Mouse (Mus musculus) CD4-positive, CD25-positive, alpha-beta regulatory T cell, adult 2 months (primary cell): Measurements from ENCODE around the gene Map2k7.
A peak's percentile ranks its signal among the peaks of the same experiment; 100 is the strongest.

ENCODE experiments used
- DNase-seq: peaks from one replicate; pipeline ENCODE4 v3.0.0-alpha.2; 2012; ENCODE audit warnings: low read depth, low spot score

Gene Map2k7

DNA sequence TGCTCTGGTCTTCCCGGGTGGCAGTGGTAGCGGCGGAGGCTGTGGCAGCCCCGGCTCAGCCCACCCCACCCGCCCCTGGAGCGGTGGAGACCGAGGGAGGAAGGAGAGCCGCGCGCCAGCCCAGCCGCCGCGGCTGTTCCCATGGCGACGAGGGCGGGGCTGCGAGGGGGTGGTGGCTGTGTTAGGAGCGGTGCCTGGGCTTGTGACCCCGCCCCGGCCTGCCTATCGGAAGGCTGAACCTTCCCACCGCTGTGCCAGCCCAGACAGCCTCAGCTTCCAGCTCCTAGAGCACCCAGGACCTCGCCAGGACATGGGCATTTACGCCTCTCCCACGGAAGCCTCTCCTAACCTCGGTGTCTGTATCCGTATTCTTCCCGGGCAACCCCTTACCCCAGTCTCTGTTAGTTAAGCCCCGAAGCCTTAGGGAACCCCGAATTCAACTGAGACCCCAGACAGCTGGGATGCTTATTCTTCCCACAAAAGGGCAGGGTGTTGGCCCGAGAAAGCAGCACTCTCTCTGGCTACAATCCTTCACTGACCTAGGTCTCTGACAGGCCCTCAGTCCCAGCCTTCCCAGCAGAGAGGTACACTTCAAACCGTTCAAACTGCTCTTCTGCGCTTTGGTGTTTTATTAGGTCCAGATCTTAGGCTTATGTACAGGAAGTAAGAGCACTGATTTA lies 20.7 kb downstream of the Map2k7 start, which contains the start of gene Ctxn1:
TSS of gene Ctxn1 (minus strand) at position 150 of the 680 bp plus-strand sequence.
- DNase-seq: peak; percentile 95

DNA sequence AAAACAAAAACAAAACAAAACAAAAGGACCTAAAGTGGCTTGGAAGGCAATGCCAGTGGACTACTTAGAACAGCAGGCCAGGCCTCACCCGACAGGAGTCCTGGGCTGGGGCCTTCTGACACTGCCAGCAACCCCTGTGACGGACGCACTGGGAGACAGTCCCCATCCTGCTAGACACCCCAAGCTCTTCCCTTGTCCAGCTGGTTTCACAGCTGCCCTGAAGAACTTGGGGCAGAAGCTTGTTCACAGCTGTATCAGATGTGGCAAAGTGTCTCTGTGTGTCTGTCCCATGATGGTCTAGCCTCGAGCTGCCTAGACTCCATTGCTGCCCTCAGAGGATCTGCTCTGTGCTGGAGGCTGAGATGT lies 21.2 kb downstream of the Map2k7 start:
- DNase-seq: no peak

DNA sequence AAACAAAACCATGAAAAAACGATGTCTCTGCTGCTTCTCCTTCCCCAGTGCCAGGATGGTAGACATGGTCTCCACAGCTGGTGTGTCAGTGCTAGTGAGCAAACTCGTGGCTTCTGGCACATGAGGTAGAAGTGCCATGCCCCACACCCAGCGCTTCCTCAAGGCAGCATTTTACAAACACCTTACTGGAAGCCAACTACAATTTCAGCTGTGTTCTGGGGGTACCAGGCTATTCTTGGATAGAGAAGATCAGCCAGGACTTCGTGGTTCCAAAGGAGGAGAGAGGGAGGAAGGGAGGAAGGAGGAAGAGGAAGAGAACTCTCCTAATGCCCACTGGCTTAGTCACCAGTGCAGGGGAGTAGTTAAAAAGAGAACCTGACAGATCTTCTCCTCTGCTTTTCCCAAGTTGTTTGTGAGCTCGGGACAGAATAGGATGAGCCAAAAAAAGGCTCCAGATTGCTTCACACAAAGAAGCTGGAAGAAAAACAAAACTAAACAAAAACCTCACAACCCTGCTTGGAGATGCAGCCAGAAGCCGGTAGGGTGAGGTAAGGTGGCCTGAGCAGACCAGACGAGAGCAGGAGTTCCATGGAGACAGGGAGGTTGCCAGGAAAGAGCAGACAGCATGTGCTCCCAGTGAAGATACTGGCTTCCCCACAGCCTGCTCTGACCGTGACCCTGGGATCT lies 24.7 kb downstream of the Map2k7 start:
- no peak for DNase-seq

DNA sequence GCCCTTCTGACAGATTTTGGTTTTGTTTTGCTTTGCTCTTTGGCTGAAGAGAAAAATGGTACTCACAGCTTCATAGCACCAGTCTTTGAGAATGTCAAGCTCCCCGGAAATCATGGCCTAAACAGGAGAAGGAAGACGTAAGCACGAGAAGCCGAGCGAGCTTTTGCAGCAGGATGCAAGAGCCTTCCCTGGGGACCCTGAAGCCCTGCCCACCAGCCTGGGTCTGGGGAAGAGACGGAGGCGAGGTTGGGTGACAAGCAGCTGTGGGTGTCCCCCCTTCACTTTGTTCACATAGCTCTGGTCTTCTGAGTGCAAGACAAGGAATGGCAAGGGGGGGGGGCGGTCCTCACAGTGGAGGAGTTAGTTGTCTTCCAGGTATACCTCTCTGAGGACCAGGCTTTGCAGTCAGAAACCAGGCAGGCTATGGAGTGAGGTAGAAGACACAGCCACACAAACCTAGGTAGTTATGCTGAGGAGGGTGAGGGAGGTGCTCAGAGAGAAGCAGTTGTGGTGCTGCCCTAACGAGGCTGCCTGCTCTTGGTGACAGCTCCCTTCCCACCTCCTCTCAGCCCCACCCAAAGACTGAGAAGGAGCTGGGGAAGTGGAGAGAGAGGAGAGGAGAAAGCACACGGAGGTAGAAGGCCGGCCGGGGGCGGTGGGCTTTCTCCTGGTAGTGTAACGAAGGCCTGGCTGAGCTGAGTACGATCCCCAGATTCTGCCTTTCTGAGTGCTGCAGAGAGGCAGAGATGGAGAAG lies 26.8 kb downstream of the Map2k7 start:
- no peak for DNase-seq

DNA sequence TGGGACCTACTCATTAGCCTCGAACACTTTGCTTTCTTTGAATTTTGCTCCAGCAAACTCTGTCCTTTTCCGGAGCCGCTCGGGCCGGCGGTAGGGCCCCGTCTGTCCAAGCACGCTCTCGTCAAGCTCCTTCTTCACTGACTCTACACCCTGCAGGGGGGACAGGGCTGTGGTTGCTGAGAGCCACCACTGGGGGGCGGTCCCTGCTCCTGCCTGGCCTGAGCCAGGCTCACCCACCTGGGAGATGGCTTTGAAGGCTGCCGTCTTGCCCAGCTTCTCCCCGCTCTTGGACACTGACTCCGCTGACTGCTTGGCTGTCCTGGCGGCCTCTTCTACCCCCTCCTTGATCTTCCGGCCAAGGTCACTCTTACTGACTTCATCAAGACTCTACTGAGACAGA lies 29.1 kb downstream of the Map2k7 start:
- DNase-seq: peak; percentile 48

DNA sequence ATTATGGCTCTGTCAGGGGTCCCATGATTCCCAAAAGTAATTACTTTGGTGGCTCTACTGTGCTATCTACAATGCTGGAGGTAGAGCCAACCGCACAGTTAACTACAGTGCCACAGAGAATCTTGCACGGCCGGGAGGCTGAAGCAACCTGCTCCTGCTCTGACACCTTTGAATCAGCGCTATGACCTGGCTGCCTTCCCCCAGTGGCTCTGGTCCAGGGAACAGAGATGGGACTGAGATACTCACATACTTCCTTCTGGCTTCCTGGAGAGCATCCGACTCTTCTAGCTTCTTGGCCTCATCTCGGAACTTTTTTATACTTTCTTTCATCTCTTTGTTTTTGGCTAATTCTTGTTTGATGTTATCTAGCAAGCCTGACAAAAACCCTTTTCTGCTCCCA lies 31.1 kb downstream of the Map2k7 start:
- no peak for DNase-seq

DNA sequence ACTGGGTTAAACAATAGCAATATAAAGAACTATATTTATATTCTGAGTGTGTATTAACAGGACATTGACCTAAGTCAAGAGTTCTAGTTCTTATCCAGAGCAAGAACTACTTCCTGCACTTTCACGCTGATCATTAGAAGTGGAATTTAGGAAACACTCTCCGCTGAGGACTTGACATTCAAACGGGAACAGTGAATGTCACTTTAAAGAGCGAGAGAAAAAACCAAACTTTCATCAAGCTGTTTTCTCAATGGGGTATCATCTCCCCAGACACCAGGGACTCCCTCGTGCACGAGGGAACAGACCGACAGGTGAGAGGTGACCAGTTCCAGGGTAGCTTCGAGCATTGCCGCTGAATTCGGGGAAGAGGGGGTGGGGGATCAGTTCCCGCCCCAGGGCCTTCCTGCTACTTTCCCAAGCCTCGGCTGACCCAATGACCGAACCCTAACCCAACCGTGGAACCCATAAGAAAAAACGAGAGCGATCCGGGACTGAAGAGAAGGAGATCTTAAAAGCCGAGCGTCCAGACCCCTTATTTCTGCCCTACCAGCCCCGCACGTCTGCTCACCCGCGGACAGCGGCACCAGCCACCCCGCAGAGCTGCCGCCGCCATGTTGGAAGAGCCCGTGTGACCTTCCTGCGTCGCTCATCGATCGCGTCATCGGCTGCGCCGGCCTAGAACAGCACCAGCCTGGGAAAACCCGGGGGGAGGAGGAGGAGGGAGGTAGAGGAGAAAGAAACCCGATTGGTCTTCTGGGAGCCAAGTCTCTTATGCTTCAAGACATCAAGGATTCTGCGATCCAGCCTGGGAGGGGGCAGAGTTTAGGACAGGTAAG lies 37.0 kb downstream of the Map2k7 start, which contains the start of gene Timm44:
TSS of gene Timm44 (minus strand) at position 639 of the 836 bp plus-strand sequence.
- DNase-seq: peak; percentile 97

DNA sequence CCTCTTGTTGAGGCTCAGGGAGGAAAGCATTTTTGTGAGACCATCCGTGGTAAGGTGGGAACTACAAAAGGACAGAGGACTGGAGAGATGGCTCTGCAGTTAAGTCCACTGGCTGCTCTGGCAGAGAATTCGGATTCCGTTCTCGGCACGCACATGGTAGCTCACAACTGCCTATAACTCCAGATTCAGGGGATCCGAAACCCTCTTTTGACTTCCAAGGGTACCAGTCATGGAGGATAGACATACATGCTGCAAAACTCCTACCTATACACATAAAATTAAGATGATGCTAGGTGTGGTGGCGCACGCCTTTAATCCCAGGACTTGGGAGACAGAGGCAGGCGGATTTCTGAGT lies 37.5 kb downstream of the Map2k7 start:
- DNase-seq: no peak

DNA sequence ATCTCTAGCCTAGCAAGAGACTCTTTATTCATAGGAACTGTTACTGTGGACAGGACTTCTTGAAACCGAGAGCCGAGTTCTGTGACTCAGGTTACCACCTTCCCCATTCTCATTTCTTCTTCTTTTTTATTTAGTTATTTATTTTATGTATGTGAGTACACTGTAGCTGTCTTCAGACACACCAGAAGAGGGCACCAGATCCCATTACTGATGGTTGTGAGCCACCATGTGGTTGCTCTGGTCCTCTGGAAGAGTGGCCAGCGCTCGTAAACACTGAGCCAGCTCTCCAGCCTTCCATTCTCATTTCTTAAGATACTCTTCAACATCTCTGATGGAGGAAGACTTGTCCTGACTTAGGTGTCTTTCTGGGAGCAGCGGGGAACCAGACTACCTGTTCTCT lies 54.2 kb downstream of the Map2k7 start:
- DNase-seq: no peak
